Mouse (Mus musculus) ES-E14 (cell line): ENCODE results near the gene Ss18l2.

ENCODE experiments used
- CHD2 ChIP-seq: IDR thresholded peaks from 2 replicates; pipeline ENCODE4 v1.6.1; 2014; ENCODE audit warnings: mild to moderate bottlenecking, low read depth, low read length, inconsistent platforms
- HCFC1 ChIP-seq: IDR thresholded peaks from 2 replicates; pipeline ENCODE4 v1.6.1; 2012; ENCODE audit warnings: low read length, inconsistent platforms, borderline replicate concordance; ENCODE audit not compliant: insufficient read depth
- MAFK ChIP-seq: IDR thresholded peaks from 2 replicates; pipeline ENCODE4 v1.6.1; 2014; ENCODE audit warnings: mild to moderate bottlenecking, low read depth, low read length, inconsistent platforms; ENCODE audit not compliant: insufficient read depth
- ZC3H11A ChIP-seq: IDR thresholded peaks from 2 replicates; pipeline ENCODE4 v1.6.1; 2012; ENCODE audit warnings: low read depth, mild to moderate bottlenecking, inconsistent platforms, low read length, borderline replicate concordance
- ZNF384 ChIP-seq: IDR thresholded peaks from 2 replicates; pipeline ENCODE4 v1.6.1; 2012; ENCODE audit warnings: low read depth, low read length, inconsistent platforms

GRCm38 (mm10) chr9:121681191-121681590 lies 28.9 kb upstream of the Ss18l2 start:
- TF ChIP-seq MAFK (no peak), HCFC1 (no peak), ZC3H11A (no peak), ZNF384 (no peak), CHD2 (no peak)
